8 mouse cellular contexts compared by ENCODE assay signal in genomic region chr4:120667045-120667501, GRCm38 (mm10). TPM values are rescaled to one million over a fixed set of nuclear protein-coding genes. Genes with fewer than 3 reads are reported as not detected.
DNase-seq lines count a peak whose midpoint lies in the region; ATAC-seq and TF ChIP-seq lines count a peak whose summit lies in the region.

No protein-coding gene starts in this region.

- peaks cover 29% of the 10 kb centered on the region for H3K27me3 ChIP-seq in heart, embryonic 13.5 days (replicated peaks)
- H3K27me3 ChIP-seq in kidney, embryonic 15.5 days = peaks cover 24% of the 10 kb centered on the region
- H3K27me3 ChIP-seq in neural tube, embryonic 14.5 days (ENCODE audit: control insufficient read depth, insufficient read depth, low read length) = peaks cover 9% of the 10 kb centered on the region
- no peaks in the 10 kb centered on the region for H3K27me3 ChIP-seq in testis, adult 2 months (ENCODE audit: control insufficient read depth, insufficient read depth, low read length)

- H3K4me1 ChIP-seq in embryonic fibroblast, embryonic 13.5 days (ENCODE audit: control insufficient read depth, insufficient read depth, low read length) = no peaks in the 10 kb centered on the region
- peaks cover 38% of the 10 kb centered on the region for H3K4me1 ChIP-seq in heart, embryonic 13.5 days
- peaks cover 23% of the 10 kb centered on the region for H3K4me1 ChIP-seq in kidney, embryonic 15.5 days
- H3K4me1 ChIP-seq in lung, adult 2 months (ENCODE audit: control insufficient read depth, insufficient read depth, low read length) = peaks cover 4% of the 10 kb centered on the region
- peaks cover 10% of the 10 kb centered on the region; the same call in 1 of the 2 replicates for H3K4me1 ChIP-seq in neural tube, embryonic 14.5 days (ENCODE audit: control insufficient read depth, insufficient read depth, low read length)
- peaks cover 19% of the 10 kb centered on the region for H3K4me1 ChIP-seq in testis, adult 2 months (ENCODE audit: control insufficient read depth, insufficient read depth, low read length)

- H3K27ac ChIP-seq in embryonic fibroblast, embryonic 13.5 days (ENCODE audit: insufficient read depth, low read length) = no peak overlapping the region
- peak overlapping the region; percentile 89 for H3K27ac ChIP-seq in heart, embryonic 13.5 days (replicated peaks)
- H3K27ac ChIP-seq in kidney, embryonic 15.5 days = peak overlapping the region; percentile 72; the same call in 1 of the 2 replicates
- no peak overlapping the region for H3K27ac ChIP-seq in neural tube, embryonic 14.5 days (ENCODE audit: low read depth, low read length)
- H3K27ac ChIP-seq in testis, adult 2 months (ENCODE audit: control insufficient read depth, insufficient read depth, low read depth, low read length) = peak overlapping the region; percentile 12

- peak; percentile 58 for DNase-seq in CD4-positive helper T cell, adult 2 months (ENCODE audit: low read depth, low spot score)
- DNase-seq in adrenal gland, postnatal 4 days (ENCODE audit: low spot score in 2 of 2) = peak; percentile 26 to 37
- peak; percentile 56 for DNase-seq in lung, adult 2 months

- no peak for TF ChIP-seq CTCF in embryonic fibroblast, embryonic 13.5 days (IDR thresholded peaks at IDR 0.05; ENCODE audit: borderline replicate concordance, insufficient read depth, low read length)
- TF ChIP-seq CTCF in lung, adult 2 months (IDR thresholded peaks at IDR 0.05; ENCODE audit: insufficient read depth, low read length) = no peak
- TF ChIP-seq CTCF in testis, adult 2 months (IDR thresholded peaks at IDR 0.05; ENCODE audit: control insufficient read depth, insufficient read depth, insufficient replicate concordance, low read depth, low read length) = no peak

- ATAC-seq in heart, embryonic 13.5 days (ENCODE audit: extremely low read depth, insufficient number of reproducible peaks, low FRiP score, low TSS enrichment) = peak; percentile 45
- ATAC-seq in kidney, embryonic 15.5 days (replicated peaks; ENCODE audit: low FRiP score) = peak; percentile 69
- peak; percentile 48 for ATAC-seq in neural tube, embryonic 14.5 days (ENCODE audit: low read depth)

- peak overlapping the region; percentile 96 for H3K4me2 ChIP-seq in heart, embryonic 13.5 days
- H3K4me2 ChIP-seq in kidney, embryonic 15.5 days = peak overlapping the region; percentile 94
- H3K4me2 ChIP-seq in neural tube, embryonic 14.5 days (ENCODE audit: low read depth, low read length) = peak overlapping the region; percentile 100

- H3K36me3 ChIP-seq in heart, embryonic 13.5 days = no peaks in the 10 kb centered on the region
- no peaks in the 10 kb centered on the region for H3K36me3 ChIP-seq in kidney, embryonic 15.5 days
- H3K36me3 ChIP-seq in neural tube, embryonic 14.5 days (ENCODE audit: control insufficient read depth, insufficient read depth, low read length) = no peaks in the 10 kb centered on the region
- H3K36me3 ChIP-seq in testis, adult 2 months (ENCODE audit: control insufficient read depth, insufficient read depth, low read length) = no peaks in the 10 kb centered on the region

- TF ChIP-seq POLR2A in embryonic fibroblast, embryonic 13.5 days (IDR thresholded peaks at IDR 0.05; ENCODE audit: low read depth, low read length) = no peak
- TF ChIP-seq POLR2A in lung, adult 2 months (IDR thresholded peaks at IDR 0.05; ENCODE audit: borderline replicate concordance, extremely low read depth, low read depth, low read length) = no peak
- peak; percentile 46; the same call in 1 of the 2 replicates for TF ChIP-seq POLR2A in testis, adult 2 months (IDR thresholded peaks at IDR 0.05; ENCODE audit: control insufficient read depth, low read depth, low read length)

- under 1% methylated on average over 43 of the region's 50 CpGs for WGBS in heart, embryonic 13.5 days
- under 1% methylated on average over 50 of the region's 50 CpGs for WGBS in kidney, embryonic 15.5 days
- 1% methylated on average over 50 of the region's 50 CpGs for WGBS in lung, adult 2 months
- 0% methylated on average over 29 of the region's 50 CpGs for WGBS in neural tube, embryonic 14.5 days

- H3K4me3 ChIP-seq in embryonic fibroblast, embryonic 13.5 days (ENCODE audit: insufficient read depth, low read length) = peak overlapping the region; percentile 20
- H3K4me3 ChIP-seq in heart, embryonic 13.5 days = peak overlapping the region; percentile 74
- H3K4me3 ChIP-seq in kidney, embryonic 15.5 days (replicated peaks) = peak overlapping the region; percentile 54
- peak overlapping the region; percentile 40 for H3K4me3 ChIP-seq in lung, adult 2 months (replicated peaks; ENCODE audit: extremely low read depth, low read depth, low read length)
- peak overlapping the region; percentile 44 for H3K4me3 ChIP-seq in neural tube, embryonic 14.5 days (ENCODE audit: low read depth, low read length)
- H3K4me3 ChIP-seq in testis, adult 2 months (ENCODE audit: control insufficient read depth, low read depth, low read length) = peak overlapping the region; percentile 84

- peak overlapping the region; percentile 91 for H3K9ac ChIP-seq in heart, embryonic 13.5 days
- peak overlapping the region; percentile 47 for H3K9ac ChIP-seq in kidney, embryonic 15.5 days
- peak overlapping the region; percentile 57 for H3K9ac ChIP-seq in neural tube, embryonic 14.5 days (replicated peaks; ENCODE audit: low read depth, low read length)

- no peaks in the 10 kb centered on the region for H3K9me3 ChIP-seq in heart, embryonic 13.5 days
- no peaks in the 10 kb centered on the region for H3K9me3 ChIP-seq in kidney, embryonic 15.5 days (replicated peaks)
- no peaks in the 10 kb centered on the region for H3K9me3 ChIP-seq in neural tube, embryonic 14.5 days (ENCODE audit: control insufficient read depth, low read length)

RNA-seq across cellular contexts. Expression of gene Cited4, which starts 0.7 kb away (rescaled TPM):
- total RNA-seq in adrenal gland, postnatal 4 days (2021) = 10 to 100 TPM in 1 of 2 experiments, 1 to 10 TPM in 1; 8.2 to 10.4 TPM
- not detected in 2 replicates for polyA plus RNA-seq in embryonic fibroblast, embryonic 13.5 days (2011; ENCODE audit: insufficient read length, low read depth, missing spikeins)
- 21.8 and 23.7 TPM in 2 replicates for polyA plus RNA-seq in heart, embryonic 13.5 days (2015; fragmentation: Nextera tagmentation; extraction: Ambion mirVana)
- polyA plus RNA-seq in kidney, embryonic 15.5 days (2015; fragmentation: Nextera tagmentation; extraction: Ambion mirVana) = 11.3 and 12.9 TPM in 2 replicates
- polyA plus RNA-seq in lung, adult 2 months (2012; rRNA removed) = 5.8 and 9.3 TPM in 2 replicates
- polyA plus RNA-seq in neural tube, embryonic 14.5 days (2014; fragmentation: Nextera tagmentation; extraction: Ambion mirVana) = 0.64 and 1.4 TPM in 2 replicates
- polyA plus RNA-seq in testis, adult 2 months (2012; rRNA removed) = 11.4 and 17.4 TPM in 2 replicates

Comparison
In these comparisons a context has a peak if more than half of its experiments do, and no peak if none do; other contexts are left out.
1. H3K27ac ChIP-seq: peak in heart, embryonic 13.5 days (single experiment), kidney, embryonic 15.5 days (single experiment) and testis, adult 2 months (single experiment); none in embryonic fibroblast, embryonic 13.5 days (single experiment) and neural tube, embryonic 14.5 days (single experiment).
2. H3K4me3 ChIP-seq: peak in every context shown above with its lines; median percentile 84 in testis, adult 2 months; 74 in heart, embryonic 13.5 days; 54 in kidney, embryonic 15.5 days; 44 in neural tube, embryonic 14.5 days; 40 in lung, adult 2 months; 20 in embryonic fibroblast, embryonic 13.5 days.
3. Peak in every context shown above with its lines, with median percentiles within 50 percentile points of each other: DNase-seq, ATAC-seq, H3K4me2 ChIP-seq and H3K9ac ChIP-seq.